Mouse (Mus musculus) lung, postnatal 0 days (tissue): ENCODE measurements at regions not wholly inside any gene's neighbourhood (a gene's known extent, or its start where the extent isn't known, plus 50 kb on each side); places are given as distances from the start of the nearest gene placed in this dataset.

Source experiments
- ATAC-seq: fragments of 200-750 bp; cut with Nextera tagmentation; 2 replicates; pipeline ENCODE4 v1.8.0; 2017; ENCODE audit warnings: moderate library complexity
- DNase-seq: peaks from one replicate; pipeline ENCODE4 v3.0.0-alpha.2; 2016; ENCODE audit warnings: low spot score
- H3K27ac ChIP-seq: fragments of 300-500 bp; sonication (generic); 2 replicates; pipeline ENCODE4 v1.5.1; 2014; ENCODE audit warnings: antibody characterized with exemption, mild to moderate bottlenecking, low read length, mixed read lengths
- H3K27me3 ChIP-seq: fragments of 300-500 bp; sonication (generic); replicated peaks from 2 replicates; pipeline ENCODE4 v1.6.1; 2014; ENCODE audit warnings: low read length, mixed read lengths; ENCODE audit not compliant: insufficient read depth
- H3K36me3 ChIP-seq: fragments of 300-500 bp; sonication (generic); 2 replicates; pipeline ENCODE4 v1.6.1; 2014; ENCODE audit warnings: low read length, mixed read lengths; ENCODE audit not compliant: insufficient read depth
- H3K4me1 ChIP-seq: fragments of 300-500 bp; sonication (generic); 2 replicates; pipeline ENCODE4 v1.6.1; 2014; ENCODE audit warnings: antibody characterized with exemption, low read depth, low read length, mixed read lengths; ENCODE audit not compliant: insufficient read depth
- H3K4me2 ChIP-seq: fragments of 300-500 bp; sonication (generic); replicated peaks from 2 replicates; pipeline ENCODE4 v1.6.1; 2014; ENCODE audit warnings: low read depth, mild to moderate bottlenecking, low read length, moderate library complexity, mixed read lengths
- H3K4me3 ChIP-seq: fragments of 300-500 bp; sonication (generic); 2 replicates; pipeline ENCODE4 v1.5.1; 2014; ENCODE audit warnings: low read depth, low read length
- H3K9ac ChIP-seq: fragments of 300-500 bp; sonication (generic); replicated peaks from 2 replicates; pipeline ENCODE4 v1.6.1; 2014; ENCODE audit warnings: low read depth, mild to moderate bottlenecking
- H3K9me3 ChIP-seq: fragments of 300-500 bp; sonication (generic); 2 replicates; pipeline ENCODE4 v1.6.1; 2016; ENCODE audit warnings: low read length, mixed read lengths
- CTCF ChIP-seq: IDR thresholded peaks from 2 replicates; pipeline ENCODE4 v1.5.1; 2016; ENCODE audit warnings: antibody characterized with exemption, mild to moderate bottlenecking
- EP300 ChIP-seq: IDR thresholded peaks from 2 replicates; pipeline ENCODE4 v1.6.1; 2016; ENCODE audit warnings: antibody characterized with exemption, mild to moderate bottlenecking, control low read depth
- WGBS: fragments of 180-500 bp; shearing (Covaris S2); extraction: QIAGEN DNeasy Blood & Tissue Kit; methylation state at CpG from one replicate; pipeline ENCODE4 v1.1.7; 2014; 5-methylcytosine and 5-hydroxymethylcytosine counted together

DNA sequence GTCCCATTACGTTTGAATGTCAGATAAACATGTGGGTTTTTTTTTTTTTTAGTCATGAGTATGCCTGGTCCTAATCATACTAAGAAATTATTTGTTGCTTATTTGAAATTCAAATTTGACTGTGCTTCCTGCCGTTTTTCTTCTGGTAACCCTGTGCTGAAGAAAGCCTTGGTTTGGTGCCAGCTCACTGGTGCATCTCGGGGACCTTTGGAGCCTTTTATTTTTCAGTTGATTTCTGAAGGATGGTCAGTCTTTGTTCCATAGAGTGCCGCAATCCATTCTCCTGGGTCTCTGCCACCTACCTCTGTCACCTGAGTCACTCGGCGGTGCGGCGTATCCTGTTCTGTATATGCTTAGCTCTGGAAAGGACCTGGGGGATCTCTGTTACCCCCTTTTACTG, 158.9 kb upstream of the Id4 start:
- Histone ChIP-seq H3K4me2 (no peak overlapping the region), H3K27ac (no peak overlapping the region), H3K4me1 (no peaks in the 10 kb centered on the region), H3K27me3 (no peaks in the 10 kb centered on the region), H3K9me3 (no peaks in the 10 kb centered on the region), H3K36me3 (no peaks in the 10 kb centered on the region), H3K9ac (no peak overlapping the region), H3K4me3 (no peak overlapping the region)
- ATAC-seq: no peak
- TF ChIP-seq CTCF: no peak
- TF ChIP-seq EP300: no peak
- no peak for DNase-seq
- WGBS: 72% methylated on average over 8 of the region's 8 CpGs

DNA sequence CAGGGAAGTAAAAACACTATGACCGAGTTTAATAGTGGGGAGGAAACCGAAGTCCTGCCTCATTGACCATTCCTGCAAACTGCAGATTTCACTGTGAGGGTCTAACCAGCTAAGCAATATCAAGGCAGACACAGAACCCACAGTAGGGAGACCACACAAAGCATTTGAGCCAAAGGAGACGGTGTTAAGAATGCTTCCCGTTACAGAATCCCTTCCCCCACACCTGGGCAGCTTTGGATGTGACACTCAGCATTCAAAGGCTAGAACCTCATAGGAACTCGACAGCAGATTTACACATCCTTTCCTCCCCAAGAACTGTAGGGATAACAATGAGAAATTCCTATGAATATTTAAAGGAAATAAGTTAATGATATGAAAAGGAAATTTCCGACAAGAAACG, 158.5 kb upstream of the Id4 start:
- Histone ChIP-seq H3K9me3 (no peaks in the 10 kb centered on the region), H3K36me3 (no peaks in the 10 kb centered on the region), H3K4me2 (no peak overlapping the region), H3K27ac (no peak overlapping the region), H3K9ac (no peak overlapping the region), H3K27me3 (no peaks in the 10 kb centered on the region), H3K4me3 (no peak overlapping the region), H3K4me1 (no peaks in the 10 kb centered on the region)
- no peak for TF ChIP-seq EP300
- no peak for TF ChIP-seq CTCF
- no peak for ATAC-seq
- 52% methylated on average over 7 of the region's 7 CpGs for WGBS
- no peak for DNase-seq

DNA sequence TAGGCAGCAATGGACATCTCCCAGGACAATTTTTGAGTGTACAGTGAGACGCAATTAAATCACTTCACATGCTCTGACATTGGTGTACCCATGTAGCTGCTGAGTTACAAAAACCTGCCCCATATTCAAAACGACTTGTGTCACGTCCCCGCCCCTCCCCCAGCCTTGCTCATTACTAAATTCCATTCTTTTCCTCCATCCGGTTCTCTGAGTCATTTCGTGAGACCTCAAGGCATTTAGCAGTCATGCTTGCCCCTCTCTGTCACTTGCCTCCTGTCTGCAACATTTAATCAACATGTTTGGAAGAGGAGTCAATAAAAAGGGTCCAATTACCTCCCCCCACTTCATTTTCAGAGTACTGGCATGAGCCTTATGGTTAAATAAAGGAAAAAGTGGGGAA, 156.3 kb upstream of the Id4 start:
- Histone ChIP-seq H3K27me3 (no peaks in the 10 kb centered on the region), H3K36me3 (no peaks in the 10 kb centered on the region), H3K4me2 (no peak overlapping the region), H3K27ac (no peak overlapping the region), H3K4me3 (no peak overlapping the region), H3K9ac (no peak overlapping the region), H3K4me1 (no peaks in the 10 kb centered on the region), H3K9me3 (no peaks in the 10 kb centered on the region)
- peak; percentile 10 for DNase-seq
- ATAC-seq: no peak
- WGBS: 41% methylated on average over 6 of the region's 6 CpGs
- TF ChIP-seq CTCF (no peak), EP300 (no peak)

DNA sequence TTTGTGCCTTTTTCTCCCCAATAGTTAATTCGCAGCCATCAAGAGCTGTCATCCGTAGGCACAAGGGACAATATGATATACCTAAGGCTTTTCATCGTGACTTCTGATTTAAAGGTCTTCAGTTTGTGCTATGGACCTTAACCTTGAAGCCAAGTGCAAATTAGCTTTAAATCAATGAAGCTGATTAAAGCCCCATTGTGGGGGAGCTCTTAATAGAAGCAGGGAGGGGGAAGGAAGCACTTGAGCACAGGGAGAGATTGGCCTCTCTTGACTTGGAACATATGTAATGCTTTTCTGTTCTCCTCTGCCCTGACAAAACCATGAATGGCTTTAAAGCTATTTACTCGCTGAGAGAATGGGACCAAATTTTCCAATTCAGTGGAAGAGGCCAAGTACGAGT, 154.1 kb upstream of the Id4 start:
- no peaks in the 10 kb centered on the region for H3K27me3 ChIP-seq
- 72% methylated on average over 5 of the region's 5 CpGs for WGBS
- no peaks in the 10 kb centered on the region for H3K9me3 ChIP-seq
- no peak for ATAC-seq
- H3K27ac ChIP-seq: no peak overlapping the region
- DNase-seq: no peak
- no peak overlapping the region for H3K4me2 ChIP-seq
- H3K9ac ChIP-seq: no peak overlapping the region
- no peaks in the 10 kb centered on the region for H3K36me3 ChIP-seq
- no peaks in the 10 kb centered on the region for H3K4me1 ChIP-seq
- H3K4me3 ChIP-seq: no peak overlapping the region
- TF ChIP-seq EP300 (no peak), CTCF (no peak)

DNA sequence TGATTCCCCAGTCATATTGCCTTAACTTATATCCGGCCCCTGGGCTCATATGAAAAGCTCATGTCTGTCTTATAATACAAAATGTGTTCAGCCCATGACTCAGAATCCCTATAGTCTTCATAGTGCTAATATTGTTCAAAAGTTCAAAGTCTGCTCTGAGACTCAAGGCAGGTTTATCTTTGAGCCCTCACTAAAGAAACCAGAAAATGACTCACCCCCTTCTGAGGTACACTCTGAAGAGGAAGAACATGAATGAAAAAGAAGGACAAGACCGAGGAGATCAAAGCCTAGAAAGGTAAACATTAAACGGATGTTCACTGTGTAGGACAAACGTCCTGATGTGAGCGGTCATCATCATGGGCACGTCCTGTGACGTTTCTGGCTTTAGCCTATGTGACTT, 145.1 kb upstream of the Id4 start:
- Histone ChIP-seq H3K9ac (no peak overlapping the region), H3K36me3 (no peaks in the 10 kb centered on the region), H3K9me3 (no peaks in the 10 kb centered on the region), H3K4me1 (no peaks in the 10 kb centered on the region), H3K4me2 (no peak overlapping the region), H3K4me3 (no peak overlapping the region), H3K27me3 (no peaks in the 10 kb centered on the region), H3K27ac (no peak overlapping the region)
- DNase-seq (no peak), ATAC-seq (no peak)
- TF ChIP-seq EP300: no peak
- TF ChIP-seq CTCF: no peak
- 49% methylated on average over 7 of the region's 7 CpGs for WGBS

DNA sequence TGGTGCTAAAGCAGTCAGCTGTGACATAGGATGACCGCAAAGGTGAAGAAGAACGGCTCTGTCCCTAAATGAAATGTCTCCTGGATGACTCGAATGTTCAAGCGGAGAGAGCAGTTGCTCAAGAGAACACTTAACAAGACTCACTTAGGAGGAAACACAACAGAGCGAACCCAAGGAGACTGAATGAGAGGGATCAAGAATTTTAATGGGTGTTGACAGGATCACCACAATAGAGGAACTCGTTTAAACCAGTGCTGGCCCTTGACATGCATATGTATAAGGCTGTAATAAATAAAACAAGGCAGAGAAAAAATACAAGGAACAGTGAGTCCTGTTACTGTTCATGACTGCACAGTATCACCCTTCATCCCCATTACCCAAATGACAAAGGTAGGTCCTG, 134.4 kb upstream of the Id4 start:
- no peak for ATAC-seq
- H3K27me3 ChIP-seq: no peaks in the 10 kb centered on the region
- no peak for TF ChIP-seq EP300
- no peak for TF ChIP-seq CTCF
- H3K4me2 ChIP-seq: no peak overlapping the region
- WGBS: 68% methylated on average over 6 of the region's 6 CpGs
- H3K9me3 ChIP-seq: no peaks in the 10 kb centered on the region
- H3K9ac ChIP-seq: no peak overlapping the region
- no peak for DNase-seq
- H3K4me3 ChIP-seq: no peak overlapping the region
- H3K36me3 ChIP-seq: no peaks in the 10 kb centered on the region
- no peak overlapping the region for H3K27ac ChIP-seq
- H3K4me1 ChIP-seq: no peaks in the 10 kb centered on the region

DNA sequence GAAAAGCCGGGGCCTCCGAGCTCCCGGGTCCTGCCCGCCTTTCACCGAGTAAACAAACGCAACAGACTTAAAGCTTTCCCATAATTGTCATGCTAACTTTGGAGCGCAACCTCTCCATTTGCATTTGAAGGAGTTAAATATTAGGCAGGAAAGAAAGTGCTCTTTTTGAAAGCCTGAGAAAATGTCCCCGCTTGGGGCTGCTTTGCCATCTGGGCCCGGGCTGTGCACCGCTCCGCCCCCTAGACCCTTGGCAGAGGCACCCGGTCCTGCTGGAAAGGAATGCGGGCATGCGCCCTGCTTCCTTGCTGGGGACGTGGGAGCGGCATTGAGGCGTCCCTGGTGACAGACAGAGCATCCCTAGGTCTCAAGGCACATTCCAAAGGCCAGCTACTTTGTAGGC, 130.3 kb upstream of the Id4 start:
- H3K27me3 ChIP-seq: no peaks in the 10 kb centered on the region
- peak overlapping the region; percentile 30 for H3K4me3 ChIP-seq
- peak overlapping the region; percentile 57 for H3K4me2 ChIP-seq
- under 1% methylated on average over 17 of the region's 17 CpGs for WGBS
- no peak overlapping the region for H3K27ac ChIP-seq
- peak; percentile 5; the same call in 1 of the 2 replicates for TF ChIP-seq CTCF
- no peak for TF ChIP-seq EP300
- no peaks in the 10 kb centered on the region for H3K9me3 ChIP-seq
- no peaks in the 10 kb centered on the region for H3K4me1 ChIP-seq
- H3K9ac ChIP-seq: no peak overlapping the region; the same call in 1 of the 2 replicates
- no peaks in the 10 kb centered on the region for H3K36me3 ChIP-seq
- DNase-seq (peak; percentile 57), ATAC-seq (peak; percentile 74)
